Mouse (Mus musculus) embryonic fibroblast, embryonic 13.5 days (primary cell): ENCODE data around the gene Dlgap4. TPM values are rescaled to one million over a fixed set of nuclear protein-coding genes. Genes with fewer than 3 reads are reported as not detected.

ENCODE experiments used
- H3K27ac ChIP-seq: 2 replicates; pipeline ENCODE4 v1.5.1; 2012; ENCODE audit warnings: low read length, control low read depth, inconsistent platforms; ENCODE audit not compliant: insufficient read depth
- H3K4me1 ChIP-seq: 2 replicates; pipeline ENCODE4 v1.6.1; 2011; ENCODE audit warnings: low read length; ENCODE audit not compliant: control insufficient read depth, insufficient read depth
- H3K4me3 ChIP-seq: 2 replicates; pipeline ENCODE4 v1.5.1; 2011; ENCODE audit warnings: mild to moderate bottlenecking, control low read depth, low read length; ENCODE audit not compliant: insufficient read depth
- CTCF ChIP-seq: IDR thresholded peaks from 2 replicates; pipeline ENCODE4 v1.5.1; 2011; ENCODE audit warnings: mild to moderate bottlenecking, control low read depth, low read length, moderate library complexity, borderline replicate concordance; ENCODE audit not compliant: insufficient read depth
- POLR2A ChIP-seq: IDR thresholded peaks from 2 replicates; pipeline ENCODE4 v1.6.1; 2011; ENCODE audit warnings: low read depth, mild to moderate bottlenecking, control low read depth, low read length, moderate library complexity
- polyA plus RNA-seq: library from polyadenylated mRNA; stranded (reverse); fragments of >200 nt; gene quantifications from 2 replicates; pipeline ENCODE4 v1.2.4, GENCODE M21; 2011; ENCODE audit warnings: low read depth; ENCODE audit not compliant: missing spikeins, insufficient read length

Dlgap4 gene
- polyA plus RNA-seq, 1 experiment, result 58.4 TPM

- peaks cover 38% of the 10 kb centered on the region for H3K4me1 ChIP-seq
Observed at GRCm38 (mm10) chr2:156726878-156727277, 113.4 kb downstream of the Dlgap4 start.

GRCm38 (mm10) chr2:156729537-156730469 is 116.3 kb downstream of the Dlgap4 start:
- no peak overlapping the region for H3K27ac ChIP-seq

More at GRCm38 (mm10) chr2:156726878-156727277, 113.4 kb downstream of the Dlgap4 start:
- no peak for TF ChIP-seq POLR2A
- TF ChIP-seq CTCF, result no peak
- Histone ChIP-seq H3K27ac (no peak overlapping the region), H3K4me3 (no peak overlapping the region)

GRCm38 (mm10) chr2:156730501-156730921 is 117.0 kb downstream of the Dlgap4 start:
- H3K4me1 ChIP-seq, result peaks cover 45% of the 10 kb centered on the region
- H3K27ac ChIP-seq, result no peak overlapping the region
- no peak for TF ChIP-seq CTCF
- TF ChIP-seq POLR2A, result no peak

More at GRCm38 (mm10) chr2:156729537-156730469, 116.3 kb downstream of the Dlgap4 start:
- Histone ChIP-seq H3K4me1 (peaks cover 47% of the 10 kb centered on the region), H3K4me3 (no peak overlapping the region)
- TF ChIP-seq CTCF (no peak), POLR2A (no peak)

GRCm38 (mm10) chr2:156731592-156731991 is 118.1 kb downstream of the Dlgap4 start:
- Histone ChIP-seq H3K4me3 (no peak overlapping the region), H3K27ac (no peak overlapping the region), H3K4me1 (peaks cover 45% of the 10 kb centered on the region)
- TF ChIP-seq CTCF, result no peak
- TF ChIP-seq POLR2A, result no peak

More at GRCm38 (mm10) chr2:156730501-156730921, 117.0 kb downstream of the Dlgap4 start:
- H3K4me3 ChIP-seq, result no peak overlapping the region

- TF ChIP-seq CTCF, result no peak
- TF ChIP-seq POLR2A, result no peak
- no peak overlapping the region for H3K27ac ChIP-seq
- peaks cover 44% of the 10 kb centered on the region for H3K4me1 ChIP-seq
- no peak overlapping the region for H3K4me3 ChIP-seq
Observed at GRCm38 (mm10) chr2:156732109-156732508, 118.6 kb downstream of the Dlgap4 start.

GRCm38 (mm10) chr2:156735761-156736335 is 122.3 kb downstream of the Dlgap4 start:
- H3K4me1 ChIP-seq, result peaks cover 46% of the 10 kb centered on the region
- TF ChIP-seq POLR2A (no peak), CTCF (no peak)
- H3K27ac ChIP-seq, result no peak overlapping the region
- no peak overlapping the region for H3K4me3 ChIP-seq

GRCm38 (mm10) chr2:156736846-156737245 is 123.3 kb downstream of the Dlgap4 start:
- Histone ChIP-seq H3K4me1 (peaks cover 48% of the 10 kb centered on the region), H3K27ac (no peak overlapping the region), H3K4me3 (no peak overlapping the region)
- TF ChIP-seq POLR2A (no peak), CTCF (no peak)

- H3K4me1 ChIP-seq, result peaks cover 42% of the 10 kb centered on the region
- TF ChIP-seq CTCF (no peak), POLR2A (no peak)
- H3K4me3 ChIP-seq, result no peak overlapping the region
- H3K27ac ChIP-seq, result no peak overlapping the region
Observed at GRCm38 (mm10) chr2:156737976-156738375, 124.5 kb downstream of the Dlgap4 start.

GRCm38 (mm10) chr2:156741265-156741664 is 127.8 kb downstream of the Dlgap4 start:
- no peak overlapping the region for H3K4me3 ChIP-seq
- H3K4me1 ChIP-seq, result peaks cover 20% of the 10 kb centered on the region
- no peak overlapping the region for H3K27ac ChIP-seq
- no peak for TF ChIP-seq CTCF
- TF ChIP-seq POLR2A, result no peak

GRCm38 (mm10) chr2:156741998-156742397 is 128.5 kb downstream of the Dlgap4 start:
- TF ChIP-seq CTCF (no peak), POLR2A (no peak)
- peaks cover 14% of the 10 kb centered on the region for H3K4me1 ChIP-seq
- no peak overlapping the region for H3K27ac ChIP-seq
- no peak overlapping the region for H3K4me3 ChIP-seq
